Mouse (Mus musculus): ENCODE data around the gene Tfpi.

DNA sequence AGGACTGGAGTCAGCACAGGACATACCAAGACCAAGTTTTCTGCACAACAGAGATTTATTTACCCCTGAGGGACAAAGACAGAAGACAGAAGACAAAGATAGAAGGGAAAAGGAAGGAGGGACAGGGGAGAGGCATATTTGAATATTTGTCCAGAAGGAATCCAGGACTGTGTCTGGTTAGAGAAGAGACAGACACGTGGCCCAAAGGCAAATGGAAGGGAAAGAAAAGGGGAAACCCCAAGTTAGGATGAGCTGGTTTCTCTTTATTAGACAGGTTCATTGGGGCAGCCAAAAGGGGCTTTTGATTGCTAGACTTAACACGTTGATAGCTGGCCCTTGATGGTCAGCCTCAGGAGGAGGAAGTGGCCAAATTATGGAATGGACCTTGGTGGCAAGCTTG is 34.9 kb upstream of the Tfpi start:
- TF ChIP-seq CTCF (IDR thresholded peaks at IDR 0.05; ENCODE audit: borderline replicate concordance, control insufficient read depth, extremely low read depth, insufficient read depth, low read length, poor library complexity) (no peak), POLR2A (IDR thresholded peaks at IDR 0.05; ENCODE audit: control insufficient read depth, extremely low read depth, insufficient read depth, low read length, poor library complexity) (no peak)

Measured in thymus, adult 2 months (tissue).